Mouse (Mus musculus): ENCODE measurements around the gene Olfr1153.

Gene Olfr1153

GRCm38 (mm10) chr2:87894662-87895061, at the start of gene Olfr1153:
Gene Olfr1153 (plus strand): TSS chr2:87894962.
- DNase-seq = no peak

GRCm38 (mm10) chr2:87855562-87855961, 39.2 kb upstream of the Olfr1153 start, which contains the start of gene Olfr1151:
Gene Olfr1151 (plus strand): TSS chr2:87855862.
- DNase-seq = no peak

GRCm38 (mm10) chr2:87866192-87866591, 28.6 kb upstream of the Olfr1153 start, which contains the start of gene Olfr1152:
Gene Olfr1152 (plus strand): TSS chr2:87866492.
- DNase-seq = no peak

- no peak for DNase-seq
Observed at GRCm38 (mm10) chr2:87905066-87905465, 10.3 kb downstream of the Olfr1153 start, which contains the start of gene Olfr1154. Gene Olfr1154 (minus strand): TSS chr2:87905166.

GRCm38 (mm10) chr2:87945037-87945436, 50.3 kb downstream of the Olfr1153 start, which contains the start of gene Olfr1155:
Gene Olfr1155 (minus strand): TSS chr2:87945137.
- DNase-seq = no peak
